In the genomic region with DNA sequence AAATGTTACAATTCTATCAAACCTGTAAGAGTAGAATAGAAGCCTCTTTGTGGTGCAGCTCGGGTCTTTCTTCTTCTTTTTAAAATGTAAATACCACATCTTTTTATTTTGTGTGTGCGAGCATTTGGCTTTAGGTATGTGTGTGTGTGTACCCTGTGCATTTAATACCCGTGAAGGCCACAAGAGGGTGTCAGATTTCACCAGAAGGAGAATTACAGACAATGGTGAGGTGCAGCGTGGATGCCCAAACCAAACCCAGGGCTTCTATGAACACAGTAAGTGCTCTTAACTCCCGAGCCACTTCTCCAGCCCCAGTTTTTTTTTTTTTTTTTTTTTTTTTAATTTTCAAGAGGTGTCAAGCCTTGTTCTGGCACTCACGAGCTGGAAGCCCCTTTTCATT, we compare ENCODE assay signal across 14 mouse cellular contexts.
DNase-seq lines count a peak whose midpoint lies in the region; ATAC-seq and TF ChIP-seq lines count a peak whose summit lies in the region.
"Had no signal": no experiment of that assay in that cellular context is flagged by ENCODE, and none has a peak within 500 bp of the region (broad histone marks: within the 10 kb centered on the region; RNA-seq: fewer than 3 reads in every experiment).

No protein-coding gene starts in this region.

- H3K4me3 ChIP-seq in hindbrain, embryonic 10.5 days: no peak overlapping the region
- no peak overlapping the region for H3K4me3 ChIP-seq in hindbrain, embryonic 12.5 days
- no peak overlapping the region for H3K4me3 ChIP-seq in lung, embryonic 14.5 days (ENCODE audit: low read depth, low read length)
- H3K4me3 ChIP-seq in ES-E14 (ENCODE audit: insufficient read depth in 1 of 2, low read depth in 1 of 2, low read length in 2 of 2, poor library complexity in 1 of 2, severe bottlenecking in 1 of 2): no peak overlapping the region
- H3K4me3 ChIP-seq: heart, embryonic 15.5 days; left cerebral cortex, adult 2 months; limb, embryonic 15.5 days; midbrain, embryonic 13.5 days; stomach, embryonic 15.5 days had no signal

- no peak for ATAC-seq in hindbrain, embryonic 12.5 days (ENCODE audit: low FRiP score)
- no peak for ATAC-seq in lung, embryonic 14.5 days (ENCODE audit: insufficient read depth)
- ATAC-seq: midbrain, embryonic 13.5 days had no signal

- in situ Hi-C loops in ES-E14 (cut with MboI; ENCODE audit: low sequenced_read_pairs in 2 of 2, unreplicated experiment in 2 of 2): no loop called here

- H3K9ac ChIP-seq in hindbrain, embryonic 12.5 days: no peak overlapping the region
- H3K9ac ChIP-seq in lung, embryonic 14.5 days: no peak overlapping the region
- no peak overlapping the region for H3K9ac ChIP-seq in ES-E14 (ENCODE audit: insufficient read depth, low read depth, low read length, poor library complexity, severe bottlenecking)
- H3K9ac ChIP-seq: heart, embryonic 15.5 days; limb, embryonic 15.5 days; midbrain, embryonic 13.5 days; stomach, embryonic 15.5 days had no signal

- H3K27ac ChIP-seq in hindbrain, embryonic 10.5 days: no peak overlapping the region
- H3K27ac ChIP-seq in hindbrain, embryonic 12.5 days: no peak overlapping the region
- no peak overlapping the region for H3K27ac ChIP-seq in lung, embryonic 14.5 days (ENCODE audit: low read depth)
- no peak overlapping the region for H3K27ac ChIP-seq in ES-E14 (ENCODE audit: insufficient read depth, low read depth, low read length, poor library complexity, severe bottlenecking)
- H3K27ac ChIP-seq: heart, embryonic 15.5 days; left cerebral cortex, adult 2 months; limb, embryonic 15.5 days; midbrain, embryonic 13.5 days; stomach, embryonic 15.5 days had no signal

- no peaks in the 10 kb centered on the region for H3K9me3 ChIP-seq in hindbrain, embryonic 10.5 days
- no peaks in the 10 kb centered on the region for H3K9me3 ChIP-seq in hindbrain, embryonic 12.5 days (replicated peaks)
- H3K9me3 ChIP-seq in lung, embryonic 14.5 days (ENCODE audit: low read depth, low read length): no peaks in the 10 kb centered on the region
- H3K9me3 ChIP-seq in ES-E14 (ENCODE audit: control insufficient read depth, insufficient read depth, low read depth, low read length): no peaks in the 10 kb centered on the region
- H3K9me3 ChIP-seq: heart, embryonic 15.5 days; limb, embryonic 15.5 days; midbrain, embryonic 13.5 days; stomach, embryonic 15.5 days had no signal

- H3K4me2 ChIP-seq in hindbrain, embryonic 12.5 days (replicated peaks): no peak overlapping the region
- H3K4me2 ChIP-seq in lung, embryonic 14.5 days: no peak overlapping the region
- H3K4me2 ChIP-seq: heart, embryonic 15.5 days; limb, embryonic 15.5 days; midbrain, embryonic 13.5 days; stomach, embryonic 15.5 days had no signal

- WGBS in hindbrain, embryonic 10.5 days: 71% methylated on average over 6 of the region's 6 CpGs
- WGBS in hindbrain, embryonic 12.5 days: 67% methylated on average over 6 of the region's 6 CpGs
- 48% methylated on average over 6 of the region's 6 CpGs for WGBS in lung, embryonic 14.5 days

- peaks cover 17% of the 10 kb centered on the region for H3K4me1 ChIP-seq in hindbrain, embryonic 10.5 days (replicated peaks)
- H3K4me1 ChIP-seq in hindbrain, embryonic 12.5 days: no peaks in the 10 kb centered on the region
- H3K4me1 ChIP-seq in lung, embryonic 14.5 days (ENCODE audit: insufficient read depth): no peaks in the 10 kb centered on the region
- H3K4me1 ChIP-seq in ES-E14 (ENCODE audit: control insufficient read depth in 2 of 2, insufficient read depth in 2 of 2, low read length in 2 of 2, poor library complexity in 1 of 2): no peaks in the 10 kb centered on the region
- H3K4me1 ChIP-seq: heart, embryonic 15.5 days; limb, embryonic 15.5 days; stomach, embryonic 15.5 days had no signal

- H3K36me3 ChIP-seq in hindbrain, embryonic 10.5 days: no peaks in the 10 kb centered on the region
- H3K36me3 ChIP-seq in hindbrain, embryonic 12.5 days: no peaks in the 10 kb centered on the region
- no peaks in the 10 kb centered on the region for H3K36me3 ChIP-seq in lung, embryonic 14.5 days (ENCODE audit: insufficient read depth)
- H3K36me3 ChIP-seq in ES-E14 (ENCODE audit: control insufficient read depth, insufficient read depth, low read length, poor library complexity, severe bottlenecking): no peaks in the 10 kb centered on the region
- H3K36me3 ChIP-seq: heart, embryonic 15.5 days; limb, embryonic 15.5 days; midbrain, embryonic 13.5 days; stomach, embryonic 15.5 days had no signal

- H3K27me3 ChIP-seq in hindbrain, embryonic 10.5 days (ENCODE audit: insufficient read depth, poor library complexity, severe bottlenecking): peaks cover 16% of the 10 kb centered on the region
- no peaks in the 10 kb centered on the region for H3K27me3 ChIP-seq in hindbrain, embryonic 12.5 days
- H3K27me3 ChIP-seq in lung, embryonic 14.5 days (ENCODE audit: insufficient read depth, low read length): no peaks in the 10 kb centered on the region
- H3K27me3 ChIP-seq: heart, embryonic 15.5 days; limb, embryonic 15.5 days; midbrain, embryonic 13.5 days; stomach, embryonic 15.5 days had no signal

- DNase-seq in hindbrain, embryonic 10.5 days (ENCODE audit: low spot score): peak; percentile 20
- DNase-seq in lung, embryonic 14.5 days: peak; percentile 31
- no peak for DNase-seq in lung, adult 18-20 months
- peak; percentile 15 for DNase-seq in ES-E14 (ENCODE audit: low read depth, low spot score)
- peak; percentile 28 for DNase-seq in brain, adult 2 months (ENCODE audit: low read depth, low spot score)
- DNase-seq in layer of hippocampus, adult 8-10 months (ENCODE audit: low spot score in 2 of 2): no peak
- DNase-seq: cerebellum, adult 11-12 months; lung, postnatal 10 days had no signal

- peak; percentile 38; the same call in 1 of the 2 replicates for TF ChIP-seq CTCF in lung, embryonic 14.5 days (IDR thresholded peaks at IDR 0.05; ENCODE audit: low read depth)

TF ChIP-seq in ES-E14, 5 proteins besides CTCF, POLR2A, EP300 and RAD21:
- TF ChIP-seq MAFK (IDR thresholded peaks at IDR 0.05; ENCODE audit: insufficient read depth, low read depth, low read length): no peak
- no peak for TF ChIP-seq HCFC1 (IDR thresholded peaks at IDR 0.05; ENCODE audit: borderline replicate concordance, insufficient read depth, low read length)
- 0 out of 2 replicates have a peak, but pooled peaks have one; percentile 8 for TF ChIP-seq ZNF384 (IDR thresholded peaks at IDR 0.05; ENCODE audit: low read depth, low read length)
- no peak for TF ChIP-seq CHD2 (IDR thresholded peaks at IDR 0.05; ENCODE audit: low read depth, low read length)
- TF ChIP-seq ZC3H11A (IDR thresholded peaks at IDR 0.05; ENCODE audit: borderline replicate concordance, low read depth, low read length): peak; percentile 23; the same call in 1 of the 2 replicates

Comparison
In these comparisons a context has a peak if more than half of its experiments do, and no peak if none do; other contexts are left out.
1. DNase-seq: peak in hindbrain, embryonic 10.5 days (single experiment), lung, embryonic 14.5 days (single experiment), ES-E14 (single experiment) and brain, adult 2 months (single experiment); none in lung, adult 18-20 months (0 of 2) and layer of hippocampus, adult 8-10 months (0 of 2).